Mouse (Mus musculus): ENCODE results near the gene Hacd1. TPM values are rescaled to one million over a fixed set of nuclear protein-coding genes. Genes with fewer than 3 reads are reported as not detected.

Hacd1 gene
- total RNA-seq, 4 experiments from 2014 or later = 9.2 to 26.6 (median 14.7) TPM

- no peak for DNase-seq
Observed at GRCm38 (mm10) chr2:14005121-14005520, 50.8 kb downstream of the Hacd1 start.

DNA sequence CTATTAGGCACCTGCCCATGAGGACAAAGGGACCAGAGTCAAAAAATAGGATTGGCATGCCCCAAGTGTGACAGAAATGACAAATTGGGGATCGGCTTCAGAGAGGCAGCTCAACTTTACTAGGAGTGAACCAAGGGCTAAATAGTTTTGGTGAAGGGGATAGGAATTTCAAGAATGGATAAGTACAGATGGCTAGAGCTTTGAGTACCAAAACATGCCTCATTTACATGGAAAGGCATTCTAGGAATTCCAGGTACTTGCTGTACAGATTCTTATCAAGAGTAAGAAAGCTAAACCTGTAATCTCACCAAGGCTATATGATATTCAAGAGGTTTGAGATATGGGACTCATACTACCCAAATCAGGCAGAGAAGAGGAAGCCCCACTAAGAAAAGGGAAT lies 95.8 kb downstream of the Hacd1 start:
- DNase-seq = no peak

- DNase-seq = no peak
Observed at GRCm38 (mm10) chr2:13956463-13956862, 99.5 kb downstream of the Hacd1 start.

GRCm38 (mm10) chr2:13938118-13938517 lies 117.8 kb downstream of the Hacd1 start:
- DNase-seq = no peak

DNA sequence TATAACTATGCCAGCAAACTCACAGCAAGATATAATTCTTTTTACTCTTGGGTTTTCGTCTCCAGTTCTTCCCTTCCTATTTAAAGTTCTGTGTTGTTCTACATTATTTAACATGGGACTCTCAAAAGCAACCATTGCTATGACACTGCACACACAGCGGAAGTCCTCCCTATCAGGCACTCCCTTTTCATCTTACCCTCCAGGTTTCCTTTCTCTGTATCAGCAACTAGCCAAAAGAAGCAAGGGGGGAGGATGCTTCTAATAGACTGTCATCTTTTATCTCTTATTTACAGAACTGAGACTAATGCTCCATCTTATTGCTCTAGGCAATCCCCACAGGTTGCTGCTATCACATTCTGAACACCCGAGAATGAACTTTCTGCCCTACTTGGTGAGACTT lies 120.6 kb downstream of the Hacd1 start:
- no peak for DNase-seq

GRCm38 (mm10) chr2:13932253-13932652 lies 123.7 kb downstream of the Hacd1 start:
- no peak for DNase-seq

DNA sequence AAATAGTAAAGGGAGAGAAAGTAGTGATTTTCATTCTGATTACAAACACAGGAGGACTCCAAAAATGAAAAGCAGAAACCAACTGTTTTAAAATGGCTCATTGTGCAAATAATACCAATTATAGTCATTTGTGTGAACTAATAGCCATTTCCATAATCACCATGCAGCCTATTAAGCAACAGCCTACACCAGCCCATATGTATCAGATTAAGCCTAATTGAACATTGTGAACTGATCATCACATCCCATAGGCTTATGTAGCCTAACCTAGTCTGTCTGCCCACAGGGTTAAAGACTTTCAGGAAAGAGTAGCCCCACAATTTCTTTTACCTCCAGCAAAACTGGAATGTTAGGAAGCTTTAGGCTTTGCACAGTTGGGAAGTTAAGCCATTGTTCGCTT lies 125.2 kb downstream of the Hacd1 start:
- DNase-seq = no peak

DNA sequence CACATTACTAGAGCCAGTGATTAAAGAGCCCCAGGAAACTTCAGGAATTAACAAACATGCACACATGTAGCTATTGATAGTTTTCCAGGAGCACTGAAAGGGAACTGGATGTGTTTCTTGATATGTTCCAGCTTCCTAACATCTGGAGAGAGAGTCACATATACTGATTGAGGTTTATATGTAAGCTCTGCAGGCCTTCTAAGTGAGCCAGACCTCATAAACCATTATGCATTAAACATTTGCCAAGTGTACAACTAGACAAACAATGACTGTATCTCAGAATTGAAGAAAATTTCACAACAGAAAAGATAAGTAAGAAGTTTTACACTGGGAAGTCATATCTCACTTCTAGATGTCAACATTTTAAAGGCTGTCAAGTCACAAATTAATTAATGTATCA lies 167.4 kb downstream of the Hacd1 start:
- DNase-seq = no peak

DNA sequence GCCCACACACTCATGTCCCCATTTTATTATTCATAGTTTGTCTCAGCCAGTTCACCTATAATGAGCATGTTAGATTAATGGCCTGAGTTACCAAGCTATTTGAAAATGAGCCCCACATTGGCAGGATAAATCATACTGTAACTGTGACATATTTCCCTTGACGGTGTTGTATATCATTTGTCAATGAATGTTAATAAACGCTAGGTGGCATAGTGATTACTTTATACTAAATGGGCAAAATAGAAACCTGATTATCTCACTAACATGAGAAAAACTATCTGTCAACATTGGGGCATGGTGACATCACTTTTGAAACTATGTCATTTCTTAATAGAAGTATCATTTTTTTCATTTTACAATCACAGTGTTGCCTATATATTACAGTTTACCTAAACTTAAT lies 198.5 kb downstream of the Hacd1 start:
- DNase-seq = no peak

DNA sequence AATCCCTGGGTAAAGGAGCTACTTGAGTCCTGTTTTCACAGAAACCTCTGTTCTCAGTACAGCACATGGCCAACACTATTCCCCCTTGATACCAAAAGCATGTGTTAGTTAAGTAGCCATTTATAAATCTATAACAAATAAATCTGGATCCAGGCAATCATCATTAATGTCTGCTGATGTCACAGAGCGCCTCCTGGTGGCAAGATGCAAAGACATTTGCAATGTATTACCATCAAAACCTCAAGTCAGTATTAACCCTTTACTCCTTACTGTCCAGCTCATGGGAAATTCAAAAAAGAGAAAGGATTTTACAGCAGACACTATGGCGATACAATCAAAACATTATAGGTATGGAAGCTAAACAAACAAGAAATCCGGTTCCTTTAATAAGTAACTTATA lies 200.4 kb downstream of the Hacd1 start:
- DNase-seq = no peak

- no peak for DNase-seq
Observed at GRCm38 (mm10) chr2:13836310-13836709, 219.6 kb downstream of the Hacd1 start.

DNA sequence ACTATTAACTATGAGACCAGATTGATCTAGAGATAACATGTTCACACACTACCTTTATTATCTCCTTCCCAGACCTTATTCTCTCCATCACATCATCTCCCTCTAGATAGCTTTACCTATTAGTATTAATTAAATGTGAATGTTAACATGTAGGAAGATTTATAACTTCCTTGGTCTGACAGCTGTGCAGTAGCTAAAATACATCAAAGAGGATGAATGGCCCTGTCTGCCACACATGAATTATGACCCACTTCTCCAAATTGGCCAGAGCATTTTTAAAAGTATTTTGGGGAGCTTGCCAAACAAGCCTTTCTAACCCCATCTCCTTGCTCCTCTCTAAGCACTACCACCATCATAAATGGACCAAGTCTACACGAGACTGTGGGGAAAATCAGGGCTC lies 220.9 kb downstream of the Hacd1 start:
- DNase-seq = no peak

DNA sequence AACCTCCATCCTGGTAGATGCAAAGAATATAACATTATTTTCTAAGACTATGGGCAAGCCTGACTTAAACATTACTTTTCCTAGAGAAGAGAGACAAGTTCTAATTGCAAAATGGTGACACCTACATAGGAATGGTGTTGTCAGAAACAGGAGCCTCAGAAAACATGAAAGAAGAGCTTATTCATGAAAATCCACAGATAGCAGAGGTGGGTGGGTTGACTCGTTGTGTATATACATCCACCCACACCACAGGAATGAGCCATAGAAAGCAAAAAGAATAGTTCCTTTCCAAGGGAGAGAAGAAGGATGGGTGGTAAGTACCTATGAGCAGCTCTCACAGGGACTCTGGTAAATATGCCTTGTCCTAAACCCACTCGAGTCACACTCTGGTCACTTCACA lies 239.3 kb downstream of the Hacd1 start:
- DNase-seq = no peak

GRCm38 (mm10) chr2:13808593-13808992 lies 247.3 kb downstream of the Hacd1 start:
- no peak for DNase-seq

DNA sequence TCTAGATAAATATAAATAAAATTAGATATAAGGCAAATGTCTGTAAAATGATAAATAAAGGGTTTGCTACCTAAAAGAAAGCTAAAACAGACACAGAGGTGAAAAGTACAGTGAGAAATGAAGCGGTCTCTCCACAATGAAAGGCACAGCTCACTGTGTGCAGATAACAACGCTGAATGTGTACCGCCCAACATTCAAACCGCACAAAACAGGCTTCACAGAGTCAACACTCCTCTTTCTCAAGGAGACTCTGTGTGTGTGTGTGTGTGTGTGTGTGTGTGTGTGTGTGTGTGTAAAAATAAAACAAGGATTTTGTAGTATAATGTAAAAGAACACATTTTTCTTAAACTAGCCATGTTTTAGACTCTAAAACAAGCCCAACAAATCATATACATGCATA lies 247.9 kb downstream of the Hacd1 start:
- no peak for DNase-seq

- no peak for DNase-seq
Observed at GRCm38 (mm10) chr2:13806120-13806519, 249.8 kb downstream of the Hacd1 start.

DNA sequence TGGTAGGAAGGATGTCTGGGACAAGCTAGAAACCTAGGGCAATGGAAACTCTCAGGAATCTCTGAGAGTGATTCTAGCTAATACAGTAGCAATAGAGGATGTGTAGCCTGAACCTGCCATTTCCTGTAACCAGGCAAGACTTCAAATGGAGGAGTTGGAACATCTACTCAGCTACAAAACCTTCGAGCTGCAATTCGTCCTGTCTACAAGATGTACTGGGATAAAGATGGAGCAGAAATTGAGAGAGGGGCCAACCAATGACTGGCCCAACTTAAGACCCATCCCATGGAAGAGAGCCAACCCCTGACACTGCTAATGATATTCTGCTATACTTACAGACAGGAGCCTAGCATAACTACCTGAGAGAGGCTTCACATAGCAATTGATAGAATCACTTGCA lies 255.3 kb downstream of the Hacd1 start:
- DNase-seq = no peak

Other genes with a start within 250 kb of the Hacd1 start
- gene Stam, start 18.0 kb upstream of the Hacd1 start, total RNA-seq (2022) = 10 to 100 TPM; 50.2 to 57.1 (median 53.4) TPM
- gene Tmem236, start 118.4 kb upstream of the Hacd1 start, total RNA-seq (2022) = under 1 TPM in 3 of 4 experiments, not detected in 1; 0.10 to 0.12 (median 0.11) TPM
- gene Mrc1, start 173.3 kb upstream of the Hacd1 start, total RNA-seq (2022) = 10 to 100 TPM; 15.2 to 32.1 (median 23.1) TPM